Mouse (Mus musculus) heart, postnatal 0 days (tissue): ENCODE results near the gene Iqub.

ENCODE experiments used
- CTCF ChIP-seq: IDR thresholded peaks from 2 replicates; pipeline ENCODE4 v1.5.1; 2016; ENCODE audit warnings: antibody characterized with exemption, control low read depth, low read depth
- EP300 ChIP-seq: IDR thresholded peaks from 2 replicates; pipeline ENCODE4 v1.6.1; 2016; ENCODE audit warnings: antibody characterized with exemption, low read depth

DNA sequence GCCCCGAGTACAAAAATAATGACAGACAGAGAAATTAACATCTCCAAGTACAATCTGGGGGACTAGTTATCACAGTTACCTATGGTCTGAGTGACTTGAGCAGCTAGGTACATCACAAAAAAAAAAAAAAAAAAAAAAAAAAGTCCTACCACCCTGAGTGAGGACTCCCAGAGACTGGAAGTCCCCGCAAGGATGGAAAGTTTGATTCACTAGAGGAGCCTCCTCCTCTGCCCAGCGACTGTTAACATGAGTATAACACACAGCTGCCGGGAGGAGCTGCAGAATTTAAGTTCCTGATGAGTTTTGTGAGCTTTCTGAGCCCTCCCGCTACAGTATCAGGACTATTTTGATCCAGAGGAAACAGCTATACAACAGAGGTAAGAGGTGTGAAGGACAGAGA is 28.3 kb downstream of the Iqub start:
- TF ChIP-seq EP300 (no peak), CTCF (no peak)
